Mouse (Mus musculus) thymus, postnatal 4 days (tissue): ENCODE results near the gene Pgm2l1.

Experiments
- DNase-seq: peaks from one replicate; pipeline ENCODE4 v3.0.0; 2021

The Pgm2l1 gene

DNA sequence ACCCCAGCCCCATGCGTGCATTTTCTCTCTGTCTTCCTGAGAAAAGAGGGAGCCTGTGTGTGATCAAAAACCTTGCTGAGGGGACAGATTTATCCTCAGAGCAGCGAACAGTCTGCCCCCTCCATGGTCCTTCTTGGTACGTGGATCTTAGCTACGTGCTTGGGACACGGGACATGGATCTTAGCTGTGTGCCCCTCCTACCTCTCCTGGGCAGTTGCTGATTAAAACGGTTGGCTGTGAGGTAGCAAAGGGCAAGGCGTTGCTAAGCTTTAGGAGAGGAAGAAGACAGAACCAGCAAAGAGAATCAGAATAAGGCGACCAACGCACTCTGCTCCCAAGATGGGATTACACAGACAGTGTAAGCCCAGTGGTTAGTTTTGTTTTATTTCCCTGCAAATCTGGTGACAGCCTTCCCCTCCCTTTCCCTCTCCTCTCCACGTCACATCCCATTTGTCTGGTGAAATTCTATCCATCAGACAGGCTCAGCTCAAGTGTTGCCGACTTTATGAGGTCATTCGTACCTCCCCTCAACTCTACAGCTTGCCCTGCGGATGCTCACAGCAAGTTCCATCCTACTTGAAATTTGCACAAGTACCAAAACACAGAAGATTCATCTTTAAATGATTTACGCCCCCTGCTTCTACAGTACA is 71.8 kb downstream of the Pgm2l1 start:
- DNase-seq, result no peak

DNA sequence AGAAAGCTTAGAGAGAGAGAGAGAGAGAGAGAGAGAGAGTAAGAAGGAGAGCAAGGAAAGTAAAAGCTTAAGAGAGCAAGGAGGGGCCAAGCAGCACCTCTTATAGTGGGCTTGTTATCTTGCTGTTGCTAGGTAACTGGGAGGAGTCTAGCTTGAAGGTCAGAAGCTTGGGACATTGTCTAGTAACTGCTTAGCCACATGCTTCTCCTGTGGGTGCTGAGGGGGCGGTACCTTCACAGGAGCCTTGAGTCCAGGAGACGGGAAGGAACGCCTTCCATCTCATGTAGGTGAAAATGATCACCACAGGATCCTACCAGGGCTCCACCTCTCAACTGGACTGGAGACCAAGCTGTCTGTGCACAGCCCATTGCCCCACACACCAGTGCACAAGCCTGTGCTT is 74.2 kb downstream of the Pgm2l1 start:
- no peak for DNase-seq

DNA sequence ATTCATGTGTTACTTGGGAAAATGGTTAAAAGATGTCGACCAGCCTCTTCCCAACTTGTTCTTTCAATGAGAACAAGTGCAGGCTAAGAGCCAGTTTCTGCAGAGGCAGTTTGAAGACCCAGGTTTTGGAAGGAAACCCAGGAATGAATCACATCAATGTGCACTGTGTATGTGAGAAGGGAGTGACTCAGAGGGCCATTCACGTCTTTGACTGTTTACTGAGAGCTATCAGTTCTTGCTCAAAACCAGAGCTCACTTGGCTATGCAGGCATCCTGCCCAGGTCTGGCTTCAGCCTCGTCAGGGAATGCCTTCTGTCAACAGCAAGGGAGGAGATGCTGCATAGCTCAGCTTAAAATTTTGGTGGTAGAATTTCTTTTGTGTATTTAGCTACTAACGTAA is 75.1 kb downstream of the Pgm2l1 start:
- DNase-seq, result no peak

DNA sequence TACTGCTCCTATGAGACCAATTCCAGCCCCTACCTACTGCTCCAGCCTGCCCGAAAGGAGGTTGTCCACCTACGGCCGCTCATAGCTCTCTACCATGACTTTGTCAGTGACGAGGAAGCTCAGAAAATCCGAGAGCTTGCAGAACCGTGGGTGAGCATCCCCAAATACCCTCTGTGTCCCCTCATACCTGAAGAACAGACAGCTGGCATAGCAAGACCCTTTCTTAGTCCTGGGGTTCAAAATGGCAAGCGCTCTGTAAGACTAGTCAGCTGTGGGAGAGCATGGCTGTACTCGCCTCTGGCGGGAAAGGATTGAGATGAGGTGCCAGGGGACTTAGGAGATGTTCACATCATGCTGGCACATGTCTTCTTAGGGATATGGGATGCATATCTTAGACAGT is 78.7 kb downstream of the Pgm2l1 start:
- DNase-seq, result no peak

DNA sequence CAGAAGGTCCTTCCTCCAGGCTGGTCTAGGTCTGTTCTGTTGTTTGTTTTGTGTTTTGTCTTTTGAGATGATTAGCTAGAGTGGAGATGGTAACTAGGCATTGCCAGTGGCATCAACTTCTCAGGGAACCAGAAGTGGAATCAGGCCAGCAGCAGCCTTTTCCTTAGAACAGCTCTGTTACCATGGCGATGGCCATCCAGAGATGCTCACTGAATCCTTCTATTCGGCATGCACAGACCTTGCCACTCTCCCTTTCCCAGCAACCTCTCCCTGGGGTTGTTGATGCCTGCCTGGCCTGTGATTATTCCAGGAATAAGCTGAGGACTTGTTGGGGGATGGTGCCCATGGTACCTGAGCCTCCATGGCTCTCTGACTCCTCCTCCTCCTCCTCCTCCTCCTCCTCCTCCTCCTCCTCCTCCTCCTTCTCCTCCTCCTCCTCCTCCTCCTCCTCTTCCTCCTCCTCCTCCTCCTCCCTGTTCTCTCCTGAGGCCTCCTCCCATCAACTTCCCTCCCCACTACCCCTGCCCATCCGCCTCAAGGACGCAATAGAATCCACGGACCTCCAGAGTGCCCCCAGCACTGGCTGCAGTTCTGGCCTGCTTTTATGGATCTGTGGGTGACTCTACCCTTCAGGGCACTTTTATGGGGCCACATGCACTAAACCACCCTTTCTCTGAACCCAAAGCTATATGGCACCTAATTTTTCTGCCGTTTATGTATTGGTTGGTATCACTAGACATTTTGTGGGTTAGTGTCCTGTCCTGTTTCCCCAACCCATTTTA is 80.9 kb downstream of the Pgm2l1 start:
- DNase-seq, result no peak

GRCm38 (mm10) chr7:100309216-100309615 is 82.0 kb downstream of the Pgm2l1 start:
- DNase-seq, result no peak

DNA sequence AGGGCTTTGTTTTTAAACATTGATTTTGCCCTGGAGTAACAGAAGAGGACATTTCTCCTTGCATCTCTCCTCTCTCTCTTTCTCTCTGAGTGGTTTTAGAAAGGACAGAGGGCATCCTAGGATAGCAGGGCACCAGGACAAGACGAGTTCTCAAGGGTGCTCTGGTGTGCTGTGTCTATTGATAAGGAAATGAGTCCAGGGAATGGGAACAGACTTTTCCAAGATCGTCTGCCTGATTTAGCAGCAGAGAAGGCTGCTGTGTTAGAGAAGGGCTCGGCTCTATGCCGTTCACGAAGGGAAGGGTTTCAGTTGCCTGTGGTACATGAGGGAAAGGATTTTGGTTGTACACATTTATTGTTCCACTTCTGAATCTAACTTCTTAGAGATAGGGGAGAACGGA is 82.5 kb downstream of the Pgm2l1 start:
- DNase-seq, result no peak

DNA sequence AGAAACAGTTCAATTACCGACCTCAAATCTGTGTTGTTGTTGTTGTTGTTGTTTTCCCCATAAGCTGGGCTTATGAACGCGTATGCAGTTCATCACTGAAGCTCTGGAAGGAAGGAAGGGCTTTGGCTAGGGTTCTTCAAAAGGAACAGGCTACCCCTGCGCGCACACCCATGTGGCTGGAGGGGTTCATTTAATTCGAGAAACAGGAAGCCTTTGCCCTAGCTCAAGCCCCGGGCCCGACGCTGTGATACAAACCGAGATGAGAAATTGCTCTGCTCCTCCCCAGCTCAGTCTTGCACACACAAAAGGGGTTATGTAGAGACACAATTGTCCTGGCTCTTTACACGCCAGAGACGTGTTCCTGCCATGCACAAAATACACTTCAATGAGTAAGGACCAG is 83.1 kb downstream of the Pgm2l1 start:
- peak; percentile 62 for DNase-seq

- no peak for DNase-seq
Measured at GRCm38 (mm10) chr7:100312716-100313115, 85.5 kb downstream of the Pgm2l1 start.

DNA sequence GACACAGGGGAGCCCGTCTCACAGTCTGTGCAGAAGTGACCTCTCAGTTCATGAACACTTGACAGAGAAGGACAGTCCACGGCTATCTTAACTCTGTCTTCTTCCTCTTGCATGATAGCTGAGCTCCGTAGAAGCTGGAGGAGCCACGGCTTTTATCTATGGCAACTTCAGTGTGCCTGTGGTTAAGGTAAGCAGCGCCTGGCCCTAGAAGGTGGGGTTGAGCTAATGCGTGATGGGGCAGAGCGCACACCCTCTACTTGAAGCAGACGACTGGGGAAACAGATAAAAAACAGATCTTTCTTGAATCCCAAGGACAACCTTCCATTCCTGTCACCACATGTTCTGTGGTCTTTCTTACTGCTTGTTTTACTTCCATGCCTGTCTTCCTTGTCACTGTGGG is 89.7 kb downstream of the Pgm2l1 start:
- DNase-seq, result no peak

GRCm38 (mm10) chr7:100317534-100317933 is 90.3 kb downstream of the Pgm2l1 start:
- no peak for DNase-seq

DNA sequence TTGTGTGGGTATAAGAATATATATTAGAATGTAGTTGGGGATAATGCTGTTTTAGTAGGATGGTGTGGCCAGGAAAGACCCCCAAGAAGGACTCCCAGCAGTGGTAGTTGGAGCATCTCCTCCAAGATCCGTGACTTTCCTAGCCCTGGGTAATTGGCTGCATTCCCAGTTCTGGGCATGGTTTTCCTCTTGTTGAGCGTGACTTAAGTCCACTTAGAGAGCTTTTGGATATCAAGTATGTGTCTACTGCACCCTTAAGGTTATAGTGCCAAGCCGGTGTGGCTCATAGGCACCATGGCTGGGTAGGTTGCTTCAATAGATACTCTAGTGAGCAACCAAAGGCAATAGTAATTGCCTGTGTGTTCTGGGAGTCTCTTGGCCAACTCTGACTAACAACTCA is 96.5 kb downstream of the Pgm2l1 start:
- DNase-seq, result no peak

- DNase-seq, result peak; percentile 60
Measured at GRCm38 (mm10) chr7:100325482-100325881, 98.3 kb downstream of the Pgm2l1 start.

DNA sequence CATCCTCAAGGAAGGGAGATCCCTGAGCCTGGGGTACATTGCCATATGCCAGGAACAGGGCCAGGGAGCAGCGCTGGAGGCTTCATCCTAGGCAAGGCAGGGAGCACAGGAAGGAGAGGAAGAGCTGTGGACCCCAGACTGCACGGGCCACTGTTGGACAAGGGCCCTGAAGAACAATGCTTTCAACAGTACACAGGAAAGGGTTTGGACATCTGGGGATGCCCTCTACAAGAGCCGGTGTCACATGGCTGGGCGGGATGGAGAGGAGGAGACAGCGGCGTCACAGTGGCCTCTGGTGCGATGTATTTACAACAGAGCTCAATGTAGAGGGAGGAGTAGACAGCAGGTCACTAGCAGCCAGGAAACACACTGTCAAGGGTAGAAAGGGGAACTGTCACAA is 100.3 kb downstream of the Pgm2l1 start:
- no peak for DNase-seq
